ENCODE assay signal across 8 mouse cellular contexts in genomic region chr7:98887811-98888261, GRCm38 (mm10). TPM values are rescaled to one million over a fixed set of nuclear protein-coding genes. Genes with fewer than 3 reads are reported as not detected.
DNase-seq lines count a peak whose midpoint lies in the region; ATAC-seq and TF ChIP-seq lines count a peak whose summit lies in the region.
"Had no signal": no experiment of that assay in that cellular context is flagged by ENCODE, and none has a peak within 500 bp of the region (broad histone marks: within the 10 kb centered on the region; RNA-seq: fewer than 3 reads in every experiment).

No protein-coding gene starts in this region.

- H3K9me3 ChIP-seq in ES-Bruce4 (replicated peaks; ENCODE audit: control insufficient read depth, insufficient read depth, low read length, poor library complexity, severe bottlenecking), result no peaks in the 10 kb centered on the region
- no peaks in the 10 kb centered on the region for H3K9me3 ChIP-seq in hindbrain, embryonic 12.5 days (replicated peaks)
- no peaks in the 10 kb centered on the region for H3K9me3 ChIP-seq in midbrain, embryonic 12.5 days
- H3K9me3 ChIP-seq: lung, embryonic 15.5 days had no signal

- no peak for TF ChIP-seq EP300 in ES-Bruce4 (IDR thresholded peaks at IDR 0.05; ENCODE audit: insufficient read depth, low read depth, low read length)

- TF ChIP-seq CTCF in ES-Bruce4 (IDR thresholded peaks at IDR 0.05; ENCODE audit: low read depth, low read length), result peak; percentile 57
- peak; percentile 22; the same call in 1 of the 2 replicates for TF ChIP-seq CTCF in brain, embryonic 14.5 days (IDR thresholded peaks at IDR 0.05; ENCODE audit: borderline replicate concordance, extremely low read depth, insufficient read depth, insufficient read length)

- ATAC-seq in hindbrain, embryonic 12.5 days (ENCODE audit: low FRiP score), result peak; percentile 50
- peak; percentile 41 for ATAC-seq in midbrain, embryonic 12.5 days (ENCODE audit: low FRiP score, low read depth)
- ATAC-seq in granulocyte monocyte progenitor cell, adult 5-6 weeks (replicated peaks; ENCODE audit: poor library complexity, severe bottlenecking), result no peak

- H3K36me3 ChIP-seq in ES-Bruce4 (ENCODE audit: control insufficient read depth, insufficient read depth, low read length, poor library complexity, severe bottlenecking), result no peaks in the 10 kb centered on the region
- H3K36me3 ChIP-seq in hindbrain, embryonic 12.5 days, result no peaks in the 10 kb centered on the region
- no peaks in the 10 kb centered on the region for H3K36me3 ChIP-seq in midbrain, embryonic 12.5 days

- peak overlapping the region; percentile 19; the same call in 1 of the 2 replicates for H3K4me2 ChIP-seq in hindbrain, embryonic 12.5 days (replicated peaks)
- H3K4me2 ChIP-seq in midbrain, embryonic 12.5 days (replicated peaks), result peak overlapping the region; percentile 28
- H3K4me2 ChIP-seq: lung, embryonic 15.5 days had no signal

- H3K4me1 ChIP-seq in ES-Bruce4 (ENCODE audit: control insufficient read depth, insufficient read depth, low read length), result no peaks in the 10 kb centered on the region
- H3K4me1 ChIP-seq in hindbrain, embryonic 12.5 days, result peaks cover 39% of the 10 kb centered on the region
- H3K4me1 ChIP-seq in midbrain, embryonic 12.5 days, result peaks cover 25% of the 10 kb centered on the region
- H3K4me1 ChIP-seq: lung, embryonic 15.5 days had no signal

- TF ChIP-seq POLR2A in ES-Bruce4 (IDR thresholded peaks at IDR 0.05; ENCODE audit: insufficient read depth, low read length), result no peak
- TF ChIP-seq POLR2A in brain, embryonic 14.5 days (IDR thresholded peaks at IDR 0.05; ENCODE audit: borderline replicate concordance, extremely low read depth, insufficient read depth, insufficient read length, poor library complexity, severe bottlenecking), result no peak

- H3K27me3 ChIP-seq in ES-Bruce4 (ENCODE audit: control insufficient read depth, insufficient read depth, low read length, poor library complexity, severe bottlenecking), result no peaks in the 10 kb centered on the region
- no peaks in the 10 kb centered on the region for H3K27me3 ChIP-seq in hindbrain, embryonic 12.5 days
- H3K27me3 ChIP-seq in midbrain, embryonic 12.5 days, result 0 out of 2 replicates have a peak, but pooled peaks cover 4% of the 10 kb centered on the region
- H3K27me3 ChIP-seq: lung, embryonic 15.5 days had no signal

- WGBS in hindbrain, embryonic 12.5 days, result 44% methylated on average over 22 of the region's 22 CpGs
- WGBS in midbrain, embryonic 12.5 days, result 26% methylated on average over 22 of the region's 22 CpGs

- H3K4me3 ChIP-seq in ES-Bruce4 (ENCODE audit: low read depth, low read length), result no peak overlapping the region
- H3K4me3 ChIP-seq in hindbrain, embryonic 12.5 days, result no peak overlapping the region
- H3K4me3 ChIP-seq in midbrain, embryonic 12.5 days, result no peak overlapping the region
- H3K4me3 ChIP-seq: lung, embryonic 15.5 days had no signal

- H3K9ac ChIP-seq in ES-Bruce4 (ENCODE audit: low read depth, poor library complexity, severe bottlenecking), result no peak overlapping the region
- no peak overlapping the region for H3K9ac ChIP-seq in hindbrain, embryonic 12.5 days
- H3K9ac ChIP-seq in midbrain, embryonic 12.5 days (replicated peaks), result no peak overlapping the region
- H3K9ac ChIP-seq: lung, embryonic 15.5 days had no signal

- peak; percentile 56 for DNase-seq in brain, embryonic 14.5 days (ENCODE audit: low read depth)
- DNase-seq in left cerebral cortex, adult 9 months (ENCODE audit: low spot score in 2 of 2), result no peak
- no peak for DNase-seq in thymus, adult 18-20 months

- no peak overlapping the region for H3K27ac ChIP-seq in ES-Bruce4 (ENCODE audit: insufficient read depth, low read length)
- H3K27ac ChIP-seq in hindbrain, embryonic 12.5 days, result peak overlapping the region; percentile 82
- H3K27ac ChIP-seq in midbrain, embryonic 12.5 days (replicated peaks), result no peak overlapping the region
- H3K27ac ChIP-seq: lung, embryonic 15.5 days had no signal

RNA-seq across cellular contexts. Expression of gene Wnt11, which starts 52.9 kb away (rescaled TPM):
- polyA plus RNA-seq in ES-Bruce4 (2011; ENCODE audit: insufficient read depth, insufficient read length, low read depth, missing spikeins), result not detected in 2 replicates
- polyA plus RNA-seq in brain, embryonic 14.5 days (2012; rRNA removed), result 5.4 and 6.2 TPM in 2 replicates
- polyA plus RNA-seq in hindbrain, embryonic 12.5 days (2016; fragmentation: Nextera tagmentation; extraction: Ambion mirVana), result 14.7 and 16.5 TPM in 2 replicates
- 2.9 TPM in 2 replicates for polyA plus RNA-seq in midbrain, embryonic 12.5 days (2016; fragmentation: Nextera tagmentation; extraction: Ambion mirVana)
- total RNA-seq in granulocyte monocyte progenitor cell, adult 5-6 weeks (2014; fragmentation: Nextera tagmentation), result not detected in 2 replicates
- not detected in 2 replicates for total RNA-seq in granulocyte monocyte progenitor cell, adult 5-6 weeks (2017)
